Mouse (Mus musculus): ENCODE results near the gene St13. TPM values are rescaled to one million over a fixed set of nuclear protein-coding genes. Genes with fewer than 3 reads are reported as not detected.
"Not testable (repeated sequence)": the region's sequence is repeated elsewhere in the genome, so short reads cannot be mapped to it uniquely, and the experiment has no call there.

The St13 gene
- polyA plus RNA-seq, 1 experiment from 2014 or later, result 138 TPM

DNA sequence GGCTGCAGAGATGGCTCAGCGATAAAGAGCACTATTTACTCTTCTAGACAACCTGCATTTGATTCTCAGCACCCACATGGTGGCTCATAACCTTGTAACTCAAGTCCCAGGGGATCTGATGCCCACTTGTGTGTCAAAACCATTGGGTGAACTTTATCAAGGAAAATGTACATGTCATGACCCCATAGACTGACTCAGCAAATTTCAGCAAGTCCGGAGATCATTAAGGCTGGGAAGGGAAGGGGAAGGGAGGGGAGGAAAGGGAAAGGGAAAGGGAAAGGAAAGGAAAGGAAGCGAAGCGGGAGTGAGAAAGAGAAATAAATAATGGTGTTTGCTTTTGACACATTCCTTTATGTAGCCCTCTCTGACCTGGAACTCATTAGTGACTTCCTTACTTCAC is 18.2 kb upstream of the St13 start:
- H3K27ac ChIP-seq (ENCODE audit: low read depth), result no peak overlapping the region
- H3K4me3 ChIP-seq (ENCODE audit: low read depth, low read length), result no peak overlapping the region
- no peak for ATAC-seq (replicated peaks; ENCODE audit: low FRiP score, low TSS enrichment, low read depth)
- peaks cover 4% of the 10 kb centered on the region; the same call in 1 of the 2 replicates for H3K4me1 ChIP-seq (replicated peaks; ENCODE audit: control insufficient read depth, insufficient read depth, low read length)
- H3K27me3 ChIP-seq (replicated peaks; ENCODE audit: control insufficient read depth, insufficient read depth, low read length), result no peaks in the 10 kb centered on the region
- 94% methylated on average over 4 of the region's 4 CpGs for WGBS
- peaks cover 3% of the 10 kb centered on the region; the same call in 1 of the 2 replicates for H3K36me3 ChIP-seq (ENCODE audit: control insufficient read depth, insufficient read depth, low read length)
- H3K9me3 ChIP-seq (ENCODE audit: control insufficient read depth, low read length), result no peaks in the 10 kb centered on the region
- no peak overlapping the region for H3K9ac ChIP-seq (ENCODE audit: low read length)
- H3K4me2 ChIP-seq (ENCODE audit: low read length), result no peak overlapping the region
- no peak for DNase-seq (ENCODE audit: low spot score)

DNA sequence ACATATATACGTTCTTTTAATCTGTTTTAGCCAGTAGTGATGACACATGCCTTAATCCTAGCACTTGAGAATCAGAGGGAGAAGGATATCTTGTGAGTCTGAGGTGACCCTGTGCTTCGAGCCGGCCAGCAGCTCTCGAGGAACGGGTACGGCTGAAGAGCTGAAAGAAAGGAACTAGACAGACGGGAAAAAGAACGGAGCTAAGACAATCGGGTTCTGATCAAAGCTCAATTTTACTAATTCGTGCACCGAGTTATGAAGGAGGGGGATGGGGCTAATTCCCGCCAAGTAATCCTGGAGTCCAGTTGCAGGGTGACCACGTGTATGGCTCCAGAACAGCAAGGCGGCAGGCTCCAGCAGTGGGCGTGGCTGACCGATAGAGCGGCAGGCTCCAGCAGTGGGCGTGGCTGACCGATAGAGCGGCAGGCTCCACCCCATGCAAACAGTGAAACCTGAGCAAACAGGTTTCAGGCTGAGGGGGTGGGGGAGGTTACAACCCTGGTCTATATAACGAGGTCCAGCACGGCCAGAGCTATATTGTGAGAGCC is 17.0 kb upstream of the St13 start:
- H3K4me3 ChIP-seq (ENCODE audit: low read depth, low read length), result peak overlapping the region; percentile 26
- H3K4me2 ChIP-seq (ENCODE audit: low read length), result peak overlapping the region; percentile 49
- H3K9ac ChIP-seq (ENCODE audit: low read length), result peak overlapping the region; percentile 43
- H3K4me1 ChIP-seq (replicated peaks; ENCODE audit: control insufficient read depth, insufficient read depth, low read length); H3K36me3 ChIP-seq (ENCODE audit: control insufficient read depth, insufficient read depth, low read length); H3K9me3 ChIP-seq (ENCODE audit: control insufficient read depth, low read length); H3K27me3 ChIP-seq (replicated peaks; ENCODE audit: control insufficient read depth, insufficient read depth, low read length): not testable (repeated sequence)
- H3K27ac ChIP-seq (ENCODE audit: low read depth), result 0 out of 2 replicates have a peak overlapping the region, but pooled peaks have one; percentile 16
- WGBS, result 6% methylated on average over 22 of the region's 22 CpGs
- ATAC-seq (replicated peaks; ENCODE audit: low FRiP score, low TSS enrichment, low read depth) (peak; percentile 94), DNase-seq (ENCODE audit: low spot score) (peak; percentile 75)

DNA sequence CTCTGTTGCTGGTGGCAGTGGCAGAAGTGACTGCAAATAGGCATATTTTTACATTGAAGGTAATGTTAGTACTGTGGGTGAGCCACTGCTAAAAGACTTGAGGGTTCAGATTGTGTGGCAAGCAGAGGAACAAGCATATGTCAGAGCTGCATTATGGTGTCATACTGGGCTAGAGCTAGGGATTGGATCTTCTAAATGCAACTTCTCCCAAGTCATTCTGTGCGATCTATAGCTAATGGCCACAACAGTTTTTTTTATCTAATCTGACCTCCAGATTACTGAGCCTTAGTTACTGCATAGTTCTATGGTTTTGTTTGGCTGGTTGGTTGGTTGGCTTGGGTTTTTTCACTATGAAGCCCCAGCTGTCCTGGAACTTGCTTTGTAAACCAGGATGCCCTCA is 8.3 kb upstream of the St13 start, which contains the start of gene Dnajb7:
Dnajb7 (minus strand) TSS at position 101 of the 400 bp plus-strand sequence.
- Histone ChIP-seq H3K4me3 (ENCODE audit: low read depth, low read length) (no peak within 1 kb of the TSS), H3K27ac (ENCODE audit: low read depth) (no peak within 1 kb of the TSS), H3K4me2 (ENCODE audit: low read length) (no peak within 1 kb of the TSS), H3K36me3 (ENCODE audit: control insufficient read depth, insufficient read depth, low read length) (no peaks in the 10 kb centered on the region), H3K4me1 (replicated peaks; ENCODE audit: control insufficient read depth, insufficient read depth, low read length) (no peaks in the 10 kb centered on the region), H3K27me3 (replicated peaks; ENCODE audit: control insufficient read depth, insufficient read depth, low read length) (no peaks in the 10 kb centered on the region), H3K9ac (ENCODE audit: low read length) (no peak within 1 kb of the TSS), H3K9me3 (ENCODE audit: control insufficient read depth, low read length) (no peaks in the 10 kb centered on the region)
- ATAC-seq (replicated peaks; ENCODE audit: low FRiP score, low TSS enrichment, low read depth), result no peak
- no peak for DNase-seq (ENCODE audit: low spot score)
- WGBS, result 93% methylated on average over 1 of the region's 1 CpGs

DNA sequence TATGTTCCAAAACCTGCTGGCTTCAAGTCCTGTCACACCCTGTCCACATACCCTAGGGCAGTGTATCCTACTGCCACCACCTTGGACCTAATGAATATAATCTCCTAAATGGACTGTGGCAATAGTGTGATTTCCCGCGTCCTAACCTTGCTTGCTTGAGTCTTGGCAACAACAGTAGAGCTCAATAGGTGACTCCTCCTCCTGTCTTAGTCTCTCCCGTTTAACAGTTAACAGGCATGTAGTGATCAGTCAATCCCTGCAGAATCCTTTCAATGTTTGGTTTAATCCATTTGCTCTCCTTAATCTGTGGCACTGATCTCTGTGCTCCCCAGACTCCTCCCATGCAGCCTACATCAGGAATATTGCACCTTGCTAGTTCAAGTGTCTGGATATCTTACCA is 5.1 kb upstream of the St13 start:
- Histone ChIP-seq H3K27me3 (replicated peaks; ENCODE audit: control insufficient read depth, insufficient read depth, low read length) (no peaks in the 10 kb centered on the region), H3K4me2 (ENCODE audit: low read length) (no peak overlapping the region), H3K9ac (ENCODE audit: low read length) (no peak overlapping the region), H3K4me3 (ENCODE audit: low read depth, low read length) (no peak overlapping the region), H3K4me1 (replicated peaks; ENCODE audit: control insufficient read depth, insufficient read depth, low read length) (peaks cover 6% of the 10 kb centered on the region; the same call in 1 of the 2 replicates), H3K36me3 (ENCODE audit: control insufficient read depth, insufficient read depth, low read length) (no peaks in the 10 kb centered on the region), H3K9me3 (ENCODE audit: control insufficient read depth, low read length) (no peaks in the 10 kb centered on the region), H3K27ac (ENCODE audit: low read depth) (no peak overlapping the region)
- 84% methylated on average over 3 of the region's 3 CpGs for WGBS
- ATAC-seq (replicated peaks; ENCODE audit: low FRiP score, low TSS enrichment, low read depth) (no peak), DNase-seq (ENCODE audit: low spot score) (no peak)

DNA sequence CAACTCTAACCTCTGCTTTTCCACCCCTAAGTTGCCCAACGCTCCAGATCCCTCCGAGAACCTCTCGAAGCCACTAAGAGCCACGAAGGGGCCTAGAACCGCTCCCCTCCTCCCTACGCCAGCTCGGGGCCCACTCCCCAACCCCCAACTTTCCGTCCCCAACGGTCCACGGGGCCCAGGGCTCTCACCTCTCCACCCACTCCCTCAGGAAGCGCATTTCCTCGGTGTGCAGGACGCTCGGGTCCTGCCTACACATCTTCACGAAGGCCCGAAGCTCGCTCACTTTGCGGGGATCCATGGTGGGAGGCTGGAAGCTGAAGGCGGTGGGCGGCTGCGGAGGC is 610 bp downstream of the St13 start:
- peak overlapping the region; percentile 86 for H3K9ac ChIP-seq (ENCODE audit: low read length)
- H3K36me3 ChIP-seq (ENCODE audit: control insufficient read depth, insufficient read depth, low read length), result no peaks in the 10 kb centered on the region
- no peaks in the 10 kb centered on the region for H3K9me3 ChIP-seq (ENCODE audit: control insufficient read depth, low read length)
- no peak for DNase-seq (ENCODE audit: low spot score)
- H3K4me2 ChIP-seq (ENCODE audit: low read length), result peak overlapping the region; percentile 86
- H3K4me3 ChIP-seq (ENCODE audit: low read depth, low read length), result peak overlapping the region; percentile 98
- WGBS, result 0% methylated on average over 21 of the region's 21 CpGs
- peaks cover 14% of the 10 kb centered on the region for H3K4me1 ChIP-seq (replicated peaks; ENCODE audit: control insufficient read depth, insufficient read depth, low read length)
- ATAC-seq (replicated peaks; ENCODE audit: low FRiP score, low TSS enrichment, low read depth), result no peak
- peak overlapping the region; percentile 99 for H3K27ac ChIP-seq (ENCODE audit: low read depth)
- no peaks in the 10 kb centered on the region for H3K27me3 ChIP-seq (replicated peaks; ENCODE audit: control insufficient read depth, insufficient read depth, low read length)

DNA sequence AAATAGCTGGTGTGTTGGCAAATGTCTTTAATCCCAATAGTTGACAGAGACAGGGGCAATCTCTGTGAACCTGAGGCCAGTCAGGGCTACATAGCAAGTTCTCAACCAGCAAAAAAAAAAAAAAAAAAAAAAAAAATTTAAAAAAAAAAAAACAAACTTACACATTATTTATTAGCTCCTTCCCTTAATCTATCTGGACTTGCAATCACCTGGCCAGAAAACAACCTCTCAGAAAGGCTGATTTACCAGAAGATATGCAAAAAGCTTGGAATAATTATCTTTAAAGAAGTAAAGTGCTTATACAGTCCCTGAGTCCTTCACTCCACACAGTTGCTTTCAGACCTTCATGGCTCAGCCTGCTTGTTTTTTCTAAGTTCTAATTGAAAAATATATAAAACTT is 1.7 kb downstream of the St13 start:
- Histone ChIP-seq H3K9ac (ENCODE audit: low read length) (peak overlapping the region; percentile 86), H3K4me3 (ENCODE audit: low read depth, low read length) (peak overlapping the region; percentile 98), H3K36me3 (ENCODE audit: control insufficient read depth, insufficient read depth, low read length) (peaks cover 7% of the 10 kb centered on the region; the same call in 1 of the 2 replicates), H3K4me1 (replicated peaks; ENCODE audit: control insufficient read depth, insufficient read depth, low read length) (peaks cover 14% of the 10 kb centered on the region), H3K4me2 (ENCODE audit: low read length) (peak overlapping the region; percentile 86), H3K9me3 (ENCODE audit: control insufficient read depth, low read length) (no peaks in the 10 kb centered on the region), H3K27me3 (replicated peaks; ENCODE audit: control insufficient read depth, insufficient read depth, low read length) (no peaks in the 10 kb centered on the region), H3K27ac (ENCODE audit: low read depth) (no peak overlapping the region)
- DNase-seq (ENCODE audit: low spot score) (no peak), ATAC-seq (replicated peaks; ENCODE audit: low FRiP score, low TSS enrichment, low read depth) (no peak)

DNA sequence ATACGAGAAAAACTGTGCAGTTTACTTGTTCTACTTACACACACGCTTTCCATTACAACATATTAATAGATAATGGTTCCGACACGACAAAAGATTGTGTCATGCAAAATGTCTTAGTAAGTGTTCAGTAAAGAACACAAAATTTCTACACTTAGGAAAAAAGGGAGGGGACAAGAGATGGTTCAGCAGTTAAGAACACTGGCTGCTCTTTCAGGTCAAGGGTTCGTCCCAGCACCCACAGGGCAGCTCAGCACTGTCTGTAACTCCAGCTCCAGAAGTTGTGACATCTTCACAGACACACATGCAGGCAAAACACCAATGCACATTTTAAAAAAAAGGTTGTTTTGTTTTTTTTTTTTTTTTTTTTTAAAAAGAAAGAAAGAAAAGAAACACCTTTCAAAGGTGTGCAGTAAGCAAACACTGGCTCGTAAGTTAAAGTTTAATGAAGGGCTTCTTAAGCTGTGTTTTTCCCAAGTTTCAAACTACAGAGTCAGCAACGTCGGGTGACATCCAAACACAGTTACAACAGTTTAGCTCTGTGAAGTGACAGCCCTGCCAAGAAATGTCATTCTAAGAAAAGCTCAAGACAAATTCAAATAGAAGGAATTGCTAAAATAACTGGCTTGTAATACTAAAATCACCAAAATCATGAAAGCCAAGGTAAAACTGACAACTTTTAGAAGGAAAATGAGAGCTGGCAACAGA is 5.5 kb downstream of the St13 start:
- H3K4me3 ChIP-seq (ENCODE audit: low read depth, low read length), result no peak overlapping the region
- 80% methylated on average over 8 of the region's 8 CpGs for WGBS
- no peak for DNase-seq (ENCODE audit: low spot score)
- H3K27me3 ChIP-seq (replicated peaks; ENCODE audit: control insufficient read depth, insufficient read depth, low read length), result no peaks in the 10 kb centered on the region
- no peak for ATAC-seq (replicated peaks; ENCODE audit: low FRiP score, low TSS enrichment, low read depth)
- H3K4me2 ChIP-seq (ENCODE audit: low read length), result no peak overlapping the region
- peaks cover 8% of the 10 kb centered on the region; the same call in 1 of the 2 replicates for H3K4me1 ChIP-seq (replicated peaks; ENCODE audit: control insufficient read depth, insufficient read depth, low read length)
- no peak overlapping the region for H3K9ac ChIP-seq (ENCODE audit: low read length)
- peaks cover 35% of the 10 kb centered on the region for H3K36me3 ChIP-seq (ENCODE audit: control insufficient read depth, insufficient read depth, low read length)
- no peaks in the 10 kb centered on the region for H3K9me3 ChIP-seq (ENCODE audit: control insufficient read depth, low read length)
- H3K27ac ChIP-seq (ENCODE audit: low read depth), result no peak overlapping the region

DNA sequence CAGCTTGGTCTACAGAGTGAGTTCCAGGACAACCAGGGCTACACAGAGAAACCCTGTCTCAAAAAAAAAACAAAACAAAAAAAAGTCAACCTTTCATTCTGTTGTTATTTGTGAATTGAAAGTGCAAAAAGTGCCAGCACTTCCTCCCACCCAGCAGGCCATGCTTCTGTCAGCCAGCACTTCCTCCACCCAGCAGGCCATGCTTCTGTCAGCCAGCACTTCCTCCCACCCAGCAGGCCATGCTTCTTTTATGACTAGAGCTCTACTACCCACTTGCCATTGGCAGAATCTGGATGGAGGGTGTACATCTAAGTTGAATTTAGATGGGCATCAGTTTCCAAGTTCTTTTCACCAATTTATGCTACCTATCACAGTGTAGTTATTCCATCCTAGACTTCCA is 6.9 kb downstream of the St13 start:
- Histone ChIP-seq H3K27ac (ENCODE audit: low read depth) (no peak overlapping the region), H3K36me3 (ENCODE audit: control insufficient read depth, insufficient read depth, low read length) (peaks cover 49% of the 10 kb centered on the region), H3K27me3 (replicated peaks; ENCODE audit: control insufficient read depth, insufficient read depth, low read length) (no peaks in the 10 kb centered on the region), H3K9ac (ENCODE audit: low read length) (no peak overlapping the region), H3K4me3 (ENCODE audit: low read depth, low read length) (no peak overlapping the region), H3K9me3 (ENCODE audit: control insufficient read depth, low read length) (no peaks in the 10 kb centered on the region), H3K4me2 (ENCODE audit: low read length) (no peak overlapping the region), H3K4me1 (replicated peaks; ENCODE audit: control insufficient read depth, insufficient read depth, low read length) (peaks cover 7% of the 10 kb centered on the region; the same call in 1 of the 2 replicates)
- no peak for DNase-seq (ENCODE audit: low spot score)
- ATAC-seq (replicated peaks; ENCODE audit: low FRiP score, low TSS enrichment, low read depth), result no peak

DNA sequence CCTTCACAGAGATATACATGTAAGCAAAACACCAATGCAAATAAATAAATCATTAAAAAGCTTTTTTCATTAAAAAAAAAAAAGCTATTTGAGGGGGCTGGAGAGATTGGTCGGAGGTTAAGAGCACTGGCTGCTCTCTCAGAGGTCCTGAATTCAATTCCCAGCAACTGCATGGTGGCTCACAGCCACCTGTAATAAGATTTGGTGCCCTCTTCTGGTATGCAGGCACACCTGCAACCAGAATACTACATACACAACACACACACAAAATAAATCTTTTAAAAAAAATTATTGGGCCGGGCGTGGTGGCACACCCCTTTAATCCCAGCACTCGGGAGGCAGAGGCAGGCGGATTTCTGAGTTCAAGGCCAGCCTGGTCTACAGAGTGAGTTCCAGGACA is 13.6 kb downstream of the St13 start:
- Histone ChIP-seq H3K4me3 (ENCODE audit: low read depth, low read length) (no peak overlapping the region), H3K4me1 (replicated peaks; ENCODE audit: control insufficient read depth, insufficient read depth, low read length) (no peaks in the 10 kb centered on the region), H3K27me3 (replicated peaks; ENCODE audit: control insufficient read depth, insufficient read depth, low read length) (no peaks in the 10 kb centered on the region), H3K9ac (ENCODE audit: low read length) (no peak overlapping the region), H3K27ac (ENCODE audit: low read depth) (no peak overlapping the region), H3K4me2 (ENCODE audit: low read length) (no peak overlapping the region), H3K9me3 (ENCODE audit: control insufficient read depth, low read length) (no peaks in the 10 kb centered on the region), H3K36me3 (ENCODE audit: control insufficient read depth, insufficient read depth, low read length) (peaks cover 98% of the 10 kb centered on the region)
- ATAC-seq (replicated peaks; ENCODE audit: low FRiP score, low TSS enrichment, low read depth) (no peak), DNase-seq (ENCODE audit: low spot score) (no peak)
- WGBS, result 96% methylated on average over 5 of the region's 5 CpGs

Data from intestine, embryonic 14.5 days (tissue).